Mouse (Mus musculus) bone marrow macrophage, adult 2 months (primary cell): ENCODE data around the gene Nek10.

Experiments
- CTCF ChIP-seq: IDR thresholded peaks from 2 replicates; pipeline ENCODE4 v1.5.1; 2012; ENCODE audit warnings: low read depth, mild to moderate bottlenecking, low read length, moderate library complexity
- POLR2A ChIP-seq: IDR thresholded peaks from 2 replicates; pipeline ENCODE4 v1.6.1; 2012; ENCODE audit warnings: mild to moderate bottlenecking, low read depth, low read length, borderline replicate concordance

GRCm38 (mm10) chr14:14860331-14860730 lies 57.1 kb downstream of the Nek10 start:
- TF ChIP-seq CTCF, result no peak
- TF ChIP-seq POLR2A, result no peak
